Mouse (Mus musculus) layer of hippocampus, postnatal 25 days (tissue): ENCODE measurements at regions not wholly inside any gene's neighbourhood (a gene's known extent, or its start where the extent isn't known, plus 50 kb on each side); places are given as distances from the start of the nearest gene placed in this dataset.

ENCODE experiments used
- DNase-seq, 2 experiments: peaks; one replicate each; pipeline ENCODE4 v3.0.0; 2022; ENCODE audit warnings: mixed read lengths in 2 of 2, low spot score in 1 of 2; ENCODE audit errors: extremely low spot score in 1 of 2
- microRNA-seq, 2 experiments: library from miRNA; unstranded; fragments of <30 nt; microRNA quantifications; one replicate each; pipeline ENCODE4 v1.2.0; 2021

DNA sequence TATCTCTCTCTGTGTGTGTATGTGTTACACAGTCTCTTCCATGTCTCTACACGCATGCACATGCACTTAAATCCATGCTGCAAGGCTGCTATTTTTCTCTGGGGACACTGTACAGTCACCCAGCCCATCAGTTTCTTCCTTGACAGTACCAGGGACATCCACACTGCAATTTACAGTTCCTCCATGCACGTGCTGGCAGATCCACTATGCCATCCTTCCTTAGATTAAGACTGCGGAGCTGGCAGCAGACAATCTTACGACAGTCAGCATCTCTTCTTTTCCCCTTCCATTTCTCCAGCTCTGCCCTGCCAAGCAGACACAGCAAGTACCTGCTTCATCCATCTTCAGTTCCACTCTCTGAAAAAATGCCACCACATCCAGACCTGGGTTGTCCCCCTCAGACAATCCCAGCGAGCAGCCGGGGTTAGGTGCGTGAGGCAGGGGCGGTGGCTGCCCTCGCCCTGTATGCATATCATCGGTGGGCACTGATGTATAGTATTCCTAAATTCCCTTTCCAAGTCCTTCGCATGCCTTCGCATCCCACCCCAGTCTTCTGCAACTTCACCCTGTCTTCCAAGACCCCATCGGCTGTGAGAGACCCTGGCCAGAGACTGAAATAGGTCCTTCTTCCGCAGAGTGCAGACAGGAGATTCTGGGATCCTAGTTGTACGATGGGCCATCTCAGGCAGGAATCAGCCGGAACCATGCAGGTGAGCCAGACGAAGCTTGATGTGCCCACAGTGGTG lies 161.8 kb downstream of the Gm11361 start:
- peak; percentile 29 to 38 for DNase-seq

DNA sequence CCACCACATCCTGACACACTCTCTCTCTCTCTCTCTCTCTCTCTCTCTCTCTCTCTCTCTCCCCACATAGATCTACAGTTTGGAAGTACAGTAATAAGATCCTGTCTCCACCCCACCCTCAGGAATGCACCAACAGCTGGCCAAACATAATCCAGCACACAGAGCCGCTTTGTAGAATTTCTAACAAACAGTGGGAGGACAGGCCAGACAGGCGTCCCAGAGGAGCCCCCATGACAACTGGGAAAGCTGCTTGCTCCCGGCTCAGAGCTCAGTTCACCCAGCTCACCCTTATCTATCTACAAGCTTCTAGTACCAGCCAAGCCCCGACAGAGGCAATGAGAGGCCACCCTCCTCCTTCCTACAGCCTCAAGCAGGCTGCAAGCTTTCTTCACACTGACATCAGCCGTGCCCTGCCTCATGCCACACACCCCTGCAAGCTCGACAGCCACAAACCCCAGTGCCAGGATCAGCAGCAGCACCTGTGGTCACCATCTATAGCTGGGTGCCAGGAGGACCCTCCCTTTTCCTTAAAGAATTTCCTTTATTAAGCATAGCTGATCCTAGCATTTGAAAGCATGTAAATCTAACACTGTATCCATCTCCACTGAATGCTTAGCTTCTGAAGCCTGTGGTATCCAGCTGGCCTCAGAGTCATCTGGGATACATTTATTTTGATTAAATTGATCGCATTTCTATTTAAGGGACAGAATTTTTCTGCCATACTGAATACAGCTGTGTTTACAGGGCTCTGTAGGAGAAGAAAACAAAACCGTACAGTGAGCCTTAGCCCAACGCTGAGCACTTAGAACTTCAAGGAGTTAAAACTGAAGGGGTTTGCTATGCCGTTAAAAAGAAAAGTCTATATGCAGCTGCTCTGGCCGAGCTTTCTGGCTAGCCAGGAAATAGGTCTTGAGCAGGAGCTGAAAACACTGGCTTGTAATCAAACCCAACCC lies 160.9 kb downstream of the Gm11361 start:
- peak; percentile 16 to 26 for DNase-seq

DNA sequence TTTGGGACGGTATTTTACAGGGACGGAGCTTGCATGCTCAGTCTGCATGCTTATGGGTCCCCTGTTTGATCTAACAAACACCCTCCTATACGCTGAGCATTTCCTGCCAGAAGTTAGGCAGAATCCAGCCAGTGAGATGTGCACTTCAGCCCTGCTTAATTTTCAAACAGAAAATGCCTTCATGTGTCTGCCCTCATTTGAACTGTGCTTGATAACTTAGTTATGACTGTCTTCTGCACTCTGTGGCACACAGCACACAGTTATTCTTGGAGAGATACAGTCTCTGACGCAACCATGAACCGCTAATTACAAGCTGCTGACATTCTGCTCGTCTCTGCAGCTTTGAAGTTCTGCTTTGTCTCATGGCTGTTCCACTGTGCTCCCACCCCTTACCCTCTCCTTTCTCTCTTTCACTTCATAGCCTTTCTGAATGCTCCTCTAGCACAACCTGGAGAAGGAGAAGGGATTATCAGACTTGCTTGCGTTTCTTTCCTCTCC lies 160.2 kb downstream of the Gm11361 start:
- DNase-seq = peak; percentile 16 to 18

DNA sequence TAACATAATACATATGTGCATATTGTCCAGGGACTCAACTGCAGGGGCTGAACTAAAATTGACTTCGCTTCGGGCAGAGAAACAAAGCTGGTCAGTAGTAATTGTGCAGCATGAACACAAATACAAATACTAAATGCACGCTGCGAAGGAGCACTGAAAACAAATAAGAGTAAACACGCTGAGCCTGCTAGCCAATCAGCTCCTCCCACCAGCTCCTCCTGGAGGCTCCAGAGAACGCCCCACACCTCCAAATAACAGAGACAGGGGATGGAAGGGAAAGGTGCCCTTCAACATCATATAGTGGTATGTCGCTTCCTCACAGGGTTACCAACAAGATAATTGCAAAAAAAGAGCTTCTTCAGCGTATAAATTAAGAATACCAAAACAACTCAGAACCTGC lies 159.6 kb downstream of the Gm11361 start:
- DNase-seq = peak; percentile 10 to 12

DNA sequence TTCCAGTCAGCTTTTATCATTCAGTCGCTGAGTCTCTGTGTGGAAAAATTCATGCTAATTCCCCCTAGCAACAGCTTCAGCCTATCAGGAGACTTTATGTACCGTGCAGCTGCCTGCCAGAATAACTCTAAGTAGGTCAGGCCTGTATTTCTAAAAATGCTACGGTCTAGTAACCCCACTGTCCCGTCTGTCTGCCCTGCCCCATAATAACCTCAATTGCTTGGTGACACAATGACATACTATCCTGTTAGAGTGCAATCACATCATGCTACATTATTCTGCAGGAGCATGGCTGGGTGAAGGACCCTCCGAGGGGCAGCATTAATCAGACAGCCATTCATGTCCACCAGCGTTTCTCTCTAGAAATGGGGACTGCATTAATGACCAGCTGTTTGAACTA lies 158.9 kb downstream of the Gm11361 start:
- DNase-seq = peak; percentile 26 to 36

DNA sequence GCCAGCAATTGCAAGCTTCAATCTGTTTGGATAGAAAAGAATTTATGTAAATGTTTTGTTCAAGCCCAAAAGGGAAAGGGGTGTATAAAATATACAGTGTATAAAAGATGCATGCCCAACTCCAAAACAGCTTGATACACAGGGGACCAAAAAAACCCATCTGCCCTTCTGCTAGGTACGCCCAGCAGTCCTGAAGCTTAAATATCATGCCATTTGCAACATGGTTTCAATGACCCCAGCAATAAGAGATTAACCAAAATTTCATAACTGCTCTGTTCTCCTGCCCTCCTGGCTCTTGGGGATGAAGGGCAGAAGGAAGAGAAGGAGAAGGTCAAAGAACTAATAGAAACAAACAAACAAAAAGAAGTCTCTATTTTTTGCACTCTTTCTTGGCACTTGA lies 158.4 kb downstream of the Gm11361 start:
- DNase-seq = no peak

DNA sequence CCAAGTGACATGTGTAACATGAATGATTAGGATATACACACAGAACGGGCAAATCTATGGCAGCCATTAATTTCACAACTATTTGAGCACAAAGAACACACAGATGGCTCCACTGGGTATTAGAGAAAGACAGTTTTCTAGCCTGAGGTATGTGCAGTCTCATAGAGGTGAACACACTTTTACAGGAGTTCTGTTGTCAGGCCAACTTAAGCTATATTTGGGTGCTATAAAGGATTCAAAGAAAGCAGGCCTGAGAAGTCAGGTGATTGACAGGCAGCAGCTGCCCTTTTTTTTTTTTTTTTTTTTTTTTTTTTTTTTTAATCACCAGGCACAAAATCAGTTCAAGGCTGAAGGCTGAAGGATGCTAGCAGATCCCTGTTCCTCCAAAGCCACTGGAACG lies 153.0 kb downstream of the Gm11361 start:
- DNase-seq = no peak

DNA sequence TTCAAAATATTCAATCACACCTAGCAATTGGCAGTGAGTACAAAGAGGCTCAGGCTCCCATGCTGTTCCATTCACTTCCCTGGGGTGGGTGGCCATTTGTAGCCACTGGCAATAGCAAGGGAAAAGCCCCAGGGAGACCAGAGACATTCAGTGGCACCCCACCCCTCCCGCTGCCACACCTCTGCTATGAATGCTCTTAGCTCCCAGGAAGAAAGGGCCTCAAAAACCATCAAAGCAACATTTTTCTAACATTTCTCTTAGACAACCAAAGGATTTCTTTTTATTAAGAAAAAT lies 152.2 kb downstream of the Gm11361 start:
- DNase-seq = no peak

DNA sequence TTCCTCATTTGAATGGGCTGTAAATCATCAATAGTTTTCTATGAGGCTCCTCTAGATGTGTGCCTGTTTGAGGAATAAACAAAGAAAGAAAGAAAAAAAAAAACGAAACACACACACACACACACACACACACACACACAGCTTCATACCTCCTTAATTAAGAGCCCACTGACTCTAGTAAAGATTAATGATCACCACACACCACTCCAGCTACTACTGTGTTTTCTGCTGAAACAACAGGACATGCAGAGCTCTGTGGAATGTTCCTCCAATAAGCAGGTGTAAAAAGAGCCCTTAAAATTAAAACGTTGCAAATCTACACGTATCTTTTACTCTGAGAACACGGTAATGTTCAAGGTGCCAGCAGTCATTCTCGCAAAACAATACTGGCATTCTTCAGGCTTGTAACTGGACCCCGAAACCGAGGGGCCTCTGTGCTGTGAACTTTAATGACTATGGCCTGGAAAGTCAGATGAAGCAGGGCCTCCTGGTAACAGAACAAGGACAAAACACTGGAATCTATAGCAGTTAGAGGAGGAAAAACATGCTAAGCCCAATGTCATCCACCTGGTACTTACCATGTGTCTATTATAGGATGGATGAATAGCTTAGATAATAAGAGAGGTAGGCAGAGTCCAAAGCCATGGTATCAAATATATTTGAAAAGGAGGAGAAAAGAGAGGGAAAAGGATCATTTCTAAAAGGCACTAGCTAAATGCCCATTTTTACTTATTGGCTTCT lies 151.7 kb downstream of the Gm11361 start:
- no peak for DNase-seq

DNA sequence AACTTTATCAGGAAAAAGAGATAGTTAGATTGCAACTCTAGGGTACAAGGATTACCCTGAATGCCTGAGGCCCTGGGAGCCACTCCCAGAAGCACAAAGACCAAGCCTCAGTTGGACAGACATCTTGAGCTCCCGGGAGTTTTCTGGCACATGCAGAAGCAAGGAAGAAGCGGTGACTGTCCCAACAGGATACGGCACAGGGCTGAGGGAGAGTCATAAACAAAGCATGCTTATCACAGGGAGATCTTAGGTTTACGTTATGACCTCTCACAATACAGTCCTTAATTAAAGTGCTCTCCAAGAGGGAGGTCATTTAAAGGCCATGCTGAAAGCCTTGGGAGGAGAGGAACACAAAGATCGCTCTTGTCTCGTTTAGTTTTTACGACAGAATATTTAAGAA lies 143.1 kb downstream of the Gm11361 start:
- no peak for DNase-seq

Small RNAs in the stretch of these regions (microRNA-seq; reads per million reads assigned to microRNA genes)
- 0 reads per million in 2 experiments for gene Mir6368
